Mouse (Mus musculus) testis, adult 2 months (tissue): Measurements from ENCODE around the gene Wnt8b.

Experiments used
- CTCF ChIP-seq: fragments of 200-500 bp; IDR thresholded peaks from 2 replicates; pipeline ENCODE4 v1.5.1; 2012; ENCODE audit warnings: low read depth, mild to moderate bottlenecking, inconsistent platforms, low read length, moderate library complexity; ENCODE audit not compliant: control insufficient read depth, insufficient read depth, insufficient replicate concordance
- POLR2A ChIP-seq: fragments of 200-500 bp; IDR thresholded peaks from 2 replicates; pipeline ENCODE4 v1.6.1; 2012; ENCODE audit warnings: low read depth, mild to moderate bottlenecking, inconsistent platforms, low read length, moderate library complexity; ENCODE audit not compliant: control insufficient read depth

DNA sequence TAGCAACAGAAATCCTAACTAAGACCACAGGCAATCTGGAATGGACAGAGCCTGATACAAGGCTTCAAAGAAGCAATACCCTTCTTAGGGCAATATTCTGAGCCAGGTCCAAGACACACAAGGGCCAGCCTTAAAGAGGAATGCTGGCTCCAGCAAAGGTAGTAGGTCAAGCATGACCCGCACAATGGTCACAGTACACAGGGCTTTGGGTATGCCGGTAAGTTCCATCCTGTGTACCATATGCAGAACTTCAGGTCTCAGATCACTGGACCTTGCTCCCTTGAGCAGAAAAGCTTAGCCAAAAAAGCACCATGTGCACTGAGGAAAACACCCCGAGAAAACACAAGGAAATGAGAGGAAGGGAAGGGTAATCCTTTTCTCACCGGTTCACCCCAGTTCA lies 60.0 kb downstream of the Wnt8b start:
- TF ChIP-seq POLR2A = no peak
- TF ChIP-seq CTCF = no peak
